Mouse (Mus musculus) liver, adult (tissue): ENCODE measurements around the gene Pigv.

ENCODE experiments used
- GATA4 ChIP-seq: IDR thresholded peaks from 2 replicates; pipeline ENCODE4 v1.6.1; 2014; ENCODE audit warnings: mild to moderate bottlenecking, low read length; ENCODE audit not compliant: insufficient replicate concordance

Gene Pigv

DNA sequence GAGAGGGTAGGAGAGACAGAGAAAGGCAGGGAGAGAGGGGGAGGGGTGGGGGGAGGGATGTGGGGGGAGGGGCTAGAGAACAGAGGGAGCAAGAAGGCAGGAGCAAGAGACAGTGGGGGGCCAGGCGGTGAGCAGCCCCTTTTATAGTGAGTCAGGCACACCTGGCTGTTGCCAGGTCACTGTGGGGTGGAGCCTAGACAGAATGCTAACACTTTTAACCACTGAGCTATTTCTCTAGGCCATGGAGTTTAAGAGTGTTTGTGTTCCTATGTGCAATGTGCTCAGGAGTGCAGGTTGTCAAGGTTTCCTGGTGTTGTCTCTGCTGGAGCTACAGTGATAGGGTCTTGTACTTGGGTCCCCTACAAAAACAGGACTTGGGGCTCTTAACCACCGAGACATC, 13.7 kb downstream of the Pigv start:
- no peak for TF ChIP-seq GATA4

- TF ChIP-seq GATA4: no peak
Measured at GRCm38 (mm10) chr4:133657829-133658458, 14.5 kb downstream of the Pigv start.

DNA sequence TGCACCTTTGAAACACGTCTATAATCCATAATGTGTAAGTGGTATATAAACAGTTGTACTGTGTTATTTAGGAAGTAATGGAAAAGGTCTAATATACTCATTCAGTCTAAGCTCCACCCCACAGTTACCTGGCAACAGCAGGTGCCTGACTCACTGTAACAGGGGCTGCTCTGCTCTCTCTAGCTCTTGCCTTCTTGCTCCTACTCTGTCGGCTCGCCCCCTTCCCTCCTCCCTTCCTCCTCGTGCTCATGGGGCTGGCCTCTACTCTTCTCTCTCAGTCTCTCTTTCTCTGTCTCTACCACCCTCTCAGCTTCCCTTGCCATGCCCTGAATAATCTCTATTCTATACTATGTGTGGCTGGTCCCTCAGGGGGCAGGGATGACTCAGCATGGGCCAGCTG, 15.4 kb downstream of the Pigv start:
- no peak for TF ChIP-seq GATA4

DNA sequence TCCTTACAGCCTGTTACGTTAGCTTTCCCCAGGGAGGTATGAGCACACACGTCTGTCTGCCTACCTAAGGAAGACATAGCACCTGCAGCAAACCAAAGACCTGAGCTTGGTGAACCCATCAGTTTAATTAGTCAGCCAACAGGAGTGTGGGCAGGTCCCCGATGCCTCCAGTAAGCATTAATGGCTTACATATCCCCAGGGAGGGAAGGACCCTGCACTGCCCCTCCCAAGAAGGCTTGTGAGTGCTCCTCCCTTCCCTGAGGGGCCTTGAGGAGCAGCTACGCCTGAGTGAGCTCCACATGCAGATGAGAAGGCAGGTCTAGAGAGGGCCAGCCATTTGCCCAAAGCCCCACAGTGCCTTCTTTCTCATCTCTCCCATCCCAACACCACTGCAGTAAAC, 16.2 kb downstream of the Pigv start:
- TF ChIP-seq GATA4: no peak

DNA sequence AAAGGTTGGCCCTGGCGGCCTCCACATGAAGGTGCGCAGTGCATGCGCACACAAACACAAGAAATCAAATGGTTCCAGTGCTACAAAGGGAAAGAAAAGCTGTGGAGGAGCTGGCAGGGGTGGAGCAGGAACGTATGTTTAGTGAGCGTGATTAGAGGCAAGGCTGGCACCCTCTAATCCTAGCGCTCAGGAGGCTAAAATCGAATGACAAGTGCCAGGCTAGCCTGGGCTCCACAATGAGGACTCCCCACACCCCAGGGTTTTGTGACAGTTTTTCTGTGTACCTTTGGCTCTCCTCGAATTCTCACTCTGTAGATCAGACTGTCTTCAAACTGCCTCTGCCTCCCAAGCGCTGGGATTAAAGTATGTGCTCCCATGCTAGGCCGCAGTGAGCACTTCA, 19.7 kb downstream of the Pigv start:
- TF ChIP-seq GATA4: no peak

- TF ChIP-seq GATA4: no peak
Measured at GRCm38 (mm10) chr4:133651986-133652385, 20.5 kb downstream of the Pigv start.

DNA sequence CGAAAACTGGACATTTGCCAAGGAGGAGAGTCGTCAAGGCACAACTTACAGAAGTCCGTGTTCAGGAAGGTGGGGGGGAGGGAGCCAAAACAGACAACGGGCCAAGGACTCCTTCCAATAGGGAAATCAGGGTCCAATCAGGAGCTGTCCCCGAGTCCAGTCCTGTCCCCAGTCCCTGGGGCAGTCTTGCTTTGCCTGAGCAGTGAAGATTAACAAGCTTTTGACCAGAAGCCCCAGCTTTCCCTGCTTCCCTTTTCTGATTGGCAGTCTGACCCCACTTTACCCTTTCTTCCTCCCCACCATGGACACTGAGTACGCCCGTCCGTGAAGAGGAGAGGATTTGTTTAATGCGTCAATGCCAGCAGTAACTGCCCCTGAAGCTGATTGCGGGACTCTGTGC, 21.0 kb downstream of the Pigv start:
- TF ChIP-seq GATA4: no peak

GRCm38 (mm10) chr4:133649989-133650699, 22.3 kb downstream of the Pigv start, which contains the start of gene Zdhhc18:
Zdhhc18 (minus strand) TSS chr4:133650154.
- no peak for TF ChIP-seq GATA4

GRCm38 (mm10) chr4:133645680-133646079, 26.8 kb downstream of the Pigv start:
- TF ChIP-seq GATA4: no peak

GRCm38 (mm10) chr4:133645195-133645594, 27.3 kb downstream of the Pigv start:
- TF ChIP-seq GATA4: no peak

DNA sequence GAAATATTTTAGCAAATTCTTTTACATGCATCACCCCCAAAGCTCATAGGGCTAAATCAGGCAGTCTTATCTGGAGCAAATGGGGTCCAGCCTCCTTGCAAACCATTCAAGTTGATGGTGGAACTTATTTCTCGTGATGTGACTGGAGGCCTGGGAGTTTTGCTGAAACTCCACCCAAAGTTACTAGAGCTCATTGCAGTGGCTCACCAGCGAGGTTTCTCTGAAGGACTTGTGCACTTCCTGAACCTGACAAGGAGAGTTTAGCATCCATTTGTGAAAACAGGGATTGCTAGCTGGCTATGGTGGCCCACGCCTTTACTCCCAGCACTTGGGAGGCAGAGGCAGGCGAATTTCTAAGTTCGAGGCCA, 38.4 kb downstream of the Pigv start:
- no peak for TF ChIP-seq GATA4

DNA sequence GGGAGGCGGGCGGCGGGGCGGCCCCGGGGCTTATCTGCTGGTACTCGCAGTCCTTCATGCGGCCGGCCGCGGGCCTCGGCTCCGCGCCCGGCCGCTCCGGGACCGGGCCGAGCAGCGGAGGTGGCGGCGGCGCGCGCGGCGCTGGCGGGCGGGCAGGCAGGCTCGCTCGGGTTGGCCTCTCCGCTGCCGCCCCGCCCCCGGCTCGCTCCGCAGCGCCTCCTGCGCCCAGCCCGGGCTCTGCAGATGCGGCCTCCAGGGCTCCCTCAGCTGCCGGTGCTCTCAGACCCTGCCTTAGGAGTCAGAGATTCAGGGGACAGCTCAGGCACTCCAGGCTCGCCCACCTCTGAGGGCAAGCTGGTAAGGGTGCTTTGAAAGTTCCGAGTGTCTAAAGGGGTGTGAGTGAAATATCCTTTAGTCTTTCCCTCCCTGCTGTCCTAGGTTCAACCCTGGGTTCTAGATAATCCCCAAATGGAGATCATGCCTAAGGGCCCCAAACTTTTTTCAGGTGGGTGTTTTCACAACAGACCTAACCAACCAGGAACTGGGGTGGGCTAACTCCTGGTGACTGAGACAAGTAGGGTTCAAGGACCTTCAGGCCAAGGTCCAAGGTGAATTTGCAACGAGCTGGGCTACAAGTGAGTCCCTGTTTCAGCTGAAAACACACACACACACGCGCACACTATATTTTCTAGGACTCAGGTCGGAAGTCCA, 39.0 kb downstream of the Pigv start:
- no peak for TF ChIP-seq GATA4

GRCm38 (mm10) chr4:133632483-133633327, 39.7 kb downstream of the Pigv start:
- no peak for TF ChIP-seq GATA4

- TF ChIP-seq GATA4: no peak
Measured at GRCm38 (mm10) chr4:133631769-133632411, 40.6 kb downstream of the Pigv start.

DNA sequence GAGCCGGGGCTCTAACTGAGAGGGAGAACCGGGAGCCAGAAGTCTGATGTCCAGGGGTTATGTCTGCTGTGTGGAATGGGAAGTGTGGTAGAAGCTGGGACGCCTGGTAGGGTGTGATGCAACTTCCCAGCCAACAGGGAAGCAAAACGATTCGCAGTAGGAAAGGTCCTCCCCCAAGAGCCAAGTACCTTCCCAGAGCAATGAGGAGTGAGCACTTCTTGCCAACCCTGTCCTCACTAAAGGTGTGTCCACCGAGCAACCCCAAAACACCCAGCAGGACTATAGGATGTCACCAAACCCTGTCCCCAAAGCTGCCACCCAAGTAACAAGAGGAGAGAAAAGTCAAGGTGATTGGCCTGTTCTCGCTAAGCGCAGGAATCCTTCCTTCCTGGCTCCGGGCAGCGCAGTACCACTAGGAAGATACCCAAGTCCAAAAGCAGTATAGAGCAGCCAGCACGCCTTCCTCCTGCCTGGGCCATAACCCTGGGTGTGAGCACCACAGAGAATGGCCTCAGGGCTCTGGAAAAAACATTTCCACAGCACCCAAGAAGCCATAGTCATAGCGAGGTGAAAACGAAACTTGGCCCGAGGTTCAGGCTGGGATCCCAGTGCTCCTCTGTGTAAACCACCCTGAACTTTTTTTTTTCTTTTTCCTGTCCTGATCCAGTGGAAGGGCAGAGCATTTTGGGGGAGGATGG, 41.2 kb downstream of the Pigv start:
- TF ChIP-seq GATA4: no peak
